Mouse (Mus musculus): ENCODE data around the gene Fbxw15.
A peak's percentile ranks its signal among the peaks of the same experiment; 100 is the strongest.
"Not testable (repeated sequence)": the region's sequence is repeated elsewhere in the genome, so short reads cannot be mapped to it uniquely, and the experiment has no call there.

The Fbxw15 gene

GRCm38 (mm10) chr9:109568162-109568561 is at the start of gene Fbxw15:
Fbxw15 (minus strand) TSS chr9:109568262.
- H3K36me3 ChIP-seq (ENCODE audit: insufficient read depth, low read length); H3K27me3 ChIP-seq (ENCODE audit: insufficient read depth, low read length); H3K4me1 ChIP-seq (replicated peaks; ENCODE audit: low read depth, low read length); H3K4me3 ChIP-seq (replicated peaks; ENCODE audit: low read length); H3K9me3 ChIP-seq (ENCODE audit: low read length): not testable (repeated sequence)

- H3K36me3 ChIP-seq (ENCODE audit: insufficient read depth, low read length); H3K9me3 ChIP-seq (ENCODE audit: low read length); H3K4me3 ChIP-seq (replicated peaks; ENCODE audit: low read length); H3K4me1 ChIP-seq (replicated peaks; ENCODE audit: low read depth, low read length); H3K27me3 ChIP-seq (ENCODE audit: insufficient read depth, low read length): not testable (repeated sequence)
- TF ChIP-seq CTCF (conservative IDR thresholded peaks at IDR 0.05; ENCODE audit: low read length) = peak; percentile 22; the same call in 1 of the 2 replicates
These were observed 38.8 kb upstream of the Fbxw15 start for GRCm38 (mm10) chr9:109606837-109607236.

GRCm38 (mm10) chr9:109602128-109602527 is 34.1 kb upstream of the Fbxw15 start:
- peaks cover 10% of the 10 kb centered on the region for H3K4me1 ChIP-seq (replicated peaks; ENCODE audit: low read depth, low read length)
- peak; percentile 41 for TF ChIP-seq CTCF (conservative IDR thresholded peaks at IDR 0.05; ENCODE audit: low read length)
- not testable (repeated sequence) for H3K9me3 ChIP-seq (ENCODE audit: low read length); H3K4me3 ChIP-seq (replicated peaks; ENCODE audit: low read length); H3K36me3 ChIP-seq (ENCODE audit: insufficient read depth, low read length); H3K27me3 ChIP-seq (ENCODE audit: insufficient read depth, low read length)

- TF ChIP-seq POU5F1 (IDR thresholded peaks at IDR 0.05; ENCODE audit: borderline replicate concordance, low read length) (no peak), NANOG (IDR thresholded peaks at IDR 0.05; ENCODE audit: borderline replicate concordance, low read length) (peak; percentile 14; the same call in 1 of the 2 replicates)
These were observed 29.2 kb upstream of the Fbxw15 start for GRCm38 (mm10) chr9:109597226-109597625.

GRCm38 (mm10) chr9:109594866-109595265 is 26.8 kb upstream of the Fbxw15 start:
- H3K9me3 ChIP-seq (ENCODE audit: low read length) = peaks cover 28% of the 10 kb centered on the region
- H3K4me1 ChIP-seq (replicated peaks; ENCODE audit: low read depth, low read length) = peaks cover 26% of the 10 kb centered on the region
- TF ChIP-seq POU5F1 (IDR thresholded peaks at IDR 0.05; ENCODE audit: borderline replicate concordance, low read length) = no peak
- H3K36me3 ChIP-seq (ENCODE audit: insufficient read depth, low read length) = no peaks in the 10 kb centered on the region
- no peaks in the 10 kb centered on the region for H3K27me3 ChIP-seq (ENCODE audit: insufficient read depth, low read length)
- H3K4me3 ChIP-seq (replicated peaks; ENCODE audit: low read length) = no peak overlapping the region

More at GRCm38 (mm10) chr9:109597226-109597625, 29.2 kb upstream of the Fbxw15 start:
- no peak overlapping the region for H3K4me3 ChIP-seq (replicated peaks; ENCODE audit: low read length)
- no peaks in the 10 kb centered on the region for H3K27me3 ChIP-seq (ENCODE audit: insufficient read depth, low read length)
- no peaks in the 10 kb centered on the region for H3K36me3 ChIP-seq (ENCODE audit: insufficient read depth, low read length)
- H3K9me3 ChIP-seq (ENCODE audit: low read length) = peaks cover 21% of the 10 kb centered on the region
- peaks cover 26% of the 10 kb centered on the region for H3K4me1 ChIP-seq (replicated peaks; ENCODE audit: low read depth, low read length)

- 0 out of 2 replicates have a peak, but pooled peaks cover 3% of the 10 kb centered on the region for H3K9me3 ChIP-seq (ENCODE audit: low read length)
- TF ChIP-seq NANOG (IDR thresholded peaks at IDR 0.05; ENCODE audit: borderline replicate concordance, low read length) (no peak), CTCF (conservative IDR thresholded peaks at IDR 0.05; ENCODE audit: low read length) (no peak), POU5F1 (IDR thresholded peaks at IDR 0.05; ENCODE audit: borderline replicate concordance, low read length) (no peak)
- no peaks in the 10 kb centered on the region for H3K27me3 ChIP-seq (ENCODE audit: insufficient read depth, low read length)
- no peak overlapping the region for H3K4me3 ChIP-seq (replicated peaks; ENCODE audit: low read length)
- 0 out of 2 replicates have a peak, but pooled peaks cover 4% of the 10 kb centered on the region for H3K4me1 ChIP-seq (replicated peaks; ENCODE audit: low read depth, low read length)
- no peaks in the 10 kb centered on the region for H3K36me3 ChIP-seq (ENCODE audit: insufficient read depth, low read length)
These were observed 2.5 kb downstream of the Fbxw15 start for GRCm38 (mm10) chr9:109565546-109565945.

DNA sequence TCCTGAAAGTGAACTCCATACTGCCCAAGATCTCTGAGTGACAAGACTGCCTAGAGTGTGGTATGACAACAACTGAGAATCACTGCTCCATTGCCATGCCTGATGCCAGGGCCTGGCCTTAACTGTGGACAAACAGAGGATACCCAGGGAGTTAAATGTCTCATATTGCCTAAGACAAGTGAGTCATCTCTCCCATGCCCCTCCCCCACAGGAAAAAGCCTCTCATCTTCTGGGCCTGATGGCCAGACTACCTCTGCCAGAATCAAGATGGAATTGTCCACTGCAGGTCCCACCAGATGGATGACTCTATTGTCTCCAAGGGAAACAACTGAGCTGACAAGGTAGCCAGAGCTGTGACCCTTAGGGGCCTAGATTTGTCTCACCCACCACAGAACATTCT is 6.0 kb downstream of the Fbxw15 start:
- not testable (repeated sequence) for H3K4me1 ChIP-seq (replicated peaks; ENCODE audit: low read depth, low read length); H3K9me3 ChIP-seq (ENCODE audit: low read length); H3K36me3 ChIP-seq (ENCODE audit: insufficient read depth, low read length); H3K27me3 ChIP-seq (ENCODE audit: insufficient read depth, low read length); H3K4me3 ChIP-seq (replicated peaks; ENCODE audit: low read length)

DNA sequence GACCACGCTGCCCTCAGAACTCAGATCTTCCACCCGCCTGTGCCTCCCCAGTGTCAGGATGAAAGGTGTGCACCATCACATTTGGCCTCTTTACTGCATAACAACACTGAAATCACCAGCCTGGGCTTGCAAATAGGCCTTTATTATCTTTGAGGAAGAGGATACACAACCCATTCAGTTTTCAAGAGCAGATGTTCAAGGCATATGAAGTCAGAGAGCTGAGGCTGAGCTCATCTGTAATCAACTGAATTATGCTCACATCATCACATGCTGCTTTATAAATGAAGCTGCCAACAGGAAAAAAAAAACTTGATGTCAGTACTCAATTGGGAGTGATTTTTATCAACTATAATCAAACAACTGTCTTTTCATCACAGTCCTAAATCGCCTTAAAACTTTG is 15.6 kb downstream of the Fbxw15 start:
- peaks cover 41% of the 10 kb centered on the region for H3K4me1 ChIP-seq (replicated peaks; ENCODE audit: low read depth, low read length)
- H3K4me3 ChIP-seq (replicated peaks; ENCODE audit: low read length) = no peak overlapping the region
- H3K9me3 ChIP-seq (ENCODE audit: low read length) = no peaks in the 10 kb centered on the region
- no peaks in the 10 kb centered on the region for H3K36me3 ChIP-seq (ENCODE audit: insufficient read depth, low read length)
- no peaks in the 10 kb centered on the region for H3K27me3 ChIP-seq (ENCODE audit: insufficient read depth, low read length)
- TF ChIP-seq CTCF (conservative IDR thresholded peaks at IDR 0.05; ENCODE audit: low read length) = no peak
- TF ChIP-seq NANOG (IDR thresholded peaks at IDR 0.05; ENCODE audit: borderline replicate concordance, low read length) = no peak
- TF ChIP-seq POU5F1 (IDR thresholded peaks at IDR 0.05; ENCODE audit: borderline replicate concordance, low read length) = no peak

DNA sequence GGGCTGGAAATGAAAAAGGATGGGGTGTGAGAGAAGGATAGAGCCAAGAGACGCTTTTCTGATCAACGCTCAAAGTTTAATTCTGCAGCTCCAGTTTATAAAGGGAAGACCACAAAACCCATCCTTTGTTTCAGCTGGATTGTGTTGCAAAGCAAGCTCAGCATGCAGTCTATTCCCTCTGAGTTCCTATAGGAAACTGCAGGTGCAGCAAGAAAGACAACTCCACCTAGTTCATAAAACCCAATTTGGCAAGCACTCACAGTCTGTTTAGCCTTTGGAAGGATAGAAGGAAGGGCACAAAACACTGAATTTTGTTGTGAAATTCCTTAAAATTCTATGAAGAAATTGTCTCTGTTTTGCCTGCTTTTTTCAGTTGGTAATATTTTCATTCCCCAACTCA is 18.4 kb downstream of the Fbxw15 start:
- Histone ChIP-seq H3K9me3 (ENCODE audit: low read length) (peaks cover 11% of the 10 kb centered on the region), H3K4me1 (replicated peaks; ENCODE audit: low read depth, low read length) (peaks cover 49% of the 10 kb centered on the region)
- not testable (repeated sequence) for H3K27me3 ChIP-seq (ENCODE audit: insufficient read depth, low read length); H3K4me3 ChIP-seq (replicated peaks; ENCODE audit: low read length); H3K36me3 ChIP-seq (ENCODE audit: insufficient read depth, low read length)
- peak; percentile 42; the same call in 1 of the 2 replicates for TF ChIP-seq NANOG (IDR thresholded peaks at IDR 0.05; ENCODE audit: borderline replicate concordance, low read length)

DNA sequence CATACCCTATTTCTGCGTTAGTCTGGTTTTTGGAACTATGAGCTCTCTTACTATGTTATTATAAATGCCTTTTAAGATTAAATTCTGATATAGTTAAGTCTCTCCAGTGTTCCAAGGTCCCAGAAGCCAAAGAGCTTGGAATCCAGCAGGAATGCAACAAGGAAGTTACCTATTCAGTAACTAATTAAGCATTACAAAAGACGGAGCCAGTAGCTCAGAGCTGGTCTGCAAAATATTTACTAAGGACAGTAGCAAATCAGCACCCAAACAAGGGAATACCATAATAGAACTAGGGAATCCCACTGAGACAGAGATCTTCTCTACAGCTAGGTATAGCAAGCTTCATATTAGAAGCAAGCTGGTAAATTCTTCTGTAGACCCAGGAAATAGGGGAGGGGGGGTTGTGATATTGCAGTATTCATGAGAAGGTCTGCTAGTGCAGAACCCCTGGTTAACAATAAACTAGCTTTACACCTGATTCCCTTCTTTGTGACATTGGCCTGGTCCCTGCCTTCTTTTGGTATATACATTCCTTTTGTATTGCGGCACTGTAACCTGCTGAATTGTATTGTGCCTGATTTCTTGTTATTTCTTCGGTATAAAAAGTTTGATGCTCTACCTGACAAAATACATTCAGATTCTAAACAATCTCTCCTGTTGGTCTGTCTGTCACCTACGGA is 44.5 kb downstream of the Fbxw15 start:
- TF ChIP-seq NANOG (IDR thresholded peaks at IDR 0.05; ENCODE audit: borderline replicate concordance, low read length) (no peak), CTCF (conservative IDR thresholded peaks at IDR 0.05; ENCODE audit: low read length) (no peak)
- Histone ChIP-seq H3K9me3 (ENCODE audit: low read length) (no peaks in the 10 kb centered on the region), H3K36me3 (ENCODE audit: insufficient read depth, low read length) (no peaks in the 10 kb centered on the region)

More for the DNA sequence above, 44.5 kb downstream of the Fbxw15 start:
- Histone ChIP-seq H3K4me1 (replicated peaks; ENCODE audit: low read depth, low read length) (peaks cover 43% of the 10 kb centered on the region), H3K4me3 (replicated peaks; ENCODE audit: low read length) (no peak overlapping the region), H3K27me3 (ENCODE audit: insufficient read depth, low read length) (no peaks in the 10 kb centered on the region)
